Mouse (Mus musculus) hindbrain, embryonic 16.5 days (tissue): ENCODE measurements around the gene Dcaf15. TPM values are rescaled to one million over a fixed set of nuclear protein-coding genes. Genes with fewer than 3 reads are reported as not detected.

Source experiments
- ATAC-seq: fragments of 200-750 bp; cut with Nextera tagmentation; 2 replicates; pipeline ENCODE4 v1.8.0; 2017; ENCODE audit warnings: moderate TSS enrichment, moderate library complexity
- H3K27ac ChIP-seq: fragments of 300-500 bp; sonication (generic); 2 replicates; pipeline ENCODE4 v1.5.1; 2014; ENCODE audit warnings: low read depth, mild to moderate bottlenecking, control low read depth, low read length, moderate library complexity
- H3K27me3 ChIP-seq: fragments of 300-500 bp; sonication (generic); replicated peaks from 2 replicates; pipeline ENCODE4 v1.6.1; 2014; ENCODE audit warnings: low read length; ENCODE audit not compliant: control insufficient read depth, insufficient read depth
- H3K36me3 ChIP-seq: fragments of 300-500 bp; sonication (generic); 2 replicates; pipeline ENCODE4 v1.6.1; 2014; ENCODE audit warnings: mild to moderate bottlenecking, low read length, moderate library complexity, mixed read lengths; ENCODE audit not compliant: control insufficient read depth, insufficient read depth
- H3K4me1 ChIP-seq: fragments of 300-500 bp; sonication (generic); 2 replicates; pipeline ENCODE4 v1.6.1; 2014; ENCODE audit warnings: low read depth, low read length; ENCODE audit not compliant: control insufficient read depth, insufficient read depth
- H3K4me2 ChIP-seq: fragments of 300-500 bp; sonication (generic); 2 replicates; pipeline ENCODE4 v1.6.1; 2014; ENCODE audit warnings: mild to moderate bottlenecking, low read length, control low read depth, moderate library complexity
- H3K4me3 ChIP-seq: fragments of 300-500 bp; sonication (generic); 2 replicates; pipeline ENCODE4 v1.5.1; 2014; ENCODE audit warnings: mild to moderate bottlenecking, low read length, control low read depth, moderate library complexity
- H3K9ac ChIP-seq: fragments of 300-500 bp; sonication (generic); 2 replicates; pipeline ENCODE4 v1.6.1; 2014; ENCODE audit warnings: low read depth, mild to moderate bottlenecking, control low read depth, low read length, moderate library complexity
- H3K9me3 ChIP-seq: fragments of 300-500 bp; sonication (generic); 2 replicates; pipeline ENCODE4 v1.6.1; 2014; ENCODE audit warnings: mild to moderate bottlenecking, low read length, moderate library complexity; ENCODE audit not compliant: control insufficient read depth
- whole genome bisulfite sequencing: fragments of 180-500 bp; shearing (Covaris S2); extraction: QIAGEN DNeasy Blood & Tissue Kit; methylation state at CpG from one replicate; pipeline ENCODE4 v1.1.7; 2014; 5-methylcytosine and 5-hydroxymethylcytosine counted together
- polyA plus RNA-seq: library from polyadenylated mRNA; unstranded; fragments of >200 nt; fragmentation: Nextera tagmentation; extraction: Ambion mirVana; gene quantifications from 2 replicates; pipeline ENCODE4 v1.2.1, GENCODE M21; 2015

Gene Dcaf15
- polyA plus RNA-seq, 1 experiment from 2014 or later = 21.5 TPM

DNA sequence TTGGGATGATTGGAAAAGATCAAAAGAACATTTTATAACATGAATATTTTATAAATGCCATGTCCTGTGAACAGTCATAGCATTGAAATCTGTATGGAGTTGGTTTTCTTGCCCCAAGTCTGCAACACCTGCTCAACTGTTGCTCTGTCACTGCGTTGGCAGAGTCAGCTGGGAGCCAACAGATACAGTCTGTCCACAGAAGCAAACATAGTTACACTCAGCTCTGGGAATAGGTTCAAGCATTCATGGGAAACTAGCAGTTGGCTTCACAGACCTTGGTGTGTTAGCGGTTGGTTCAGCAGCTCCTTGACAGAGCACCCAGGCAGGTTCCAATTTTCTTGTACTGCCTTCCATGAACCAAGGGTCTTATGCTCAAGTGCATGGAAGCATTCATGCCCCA lies 33.9 kb downstream of the Dcaf15 start:
- 56% methylated on average over 2 of the region's 2 CpGs for WGBS

DNA sequence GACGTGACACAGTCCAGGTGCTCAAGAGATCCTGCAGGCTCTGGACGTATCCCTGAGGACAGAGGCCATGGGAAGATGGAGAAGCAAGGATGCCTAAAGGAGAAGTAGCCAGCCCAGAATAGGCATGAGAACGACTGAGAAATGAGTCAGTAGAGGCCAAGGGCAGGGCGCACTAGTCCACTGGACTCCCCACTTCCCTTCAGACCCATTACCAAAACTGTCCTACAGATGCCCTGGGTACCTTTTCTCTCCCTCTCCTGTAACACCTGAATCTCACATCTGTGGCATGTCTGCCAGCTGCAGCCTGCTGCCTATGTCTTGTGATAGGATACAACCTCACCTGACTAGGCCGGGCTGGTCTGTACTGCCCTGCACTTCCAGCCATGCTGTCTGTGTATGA lies 34.3 kb downstream of the Dcaf15 start:
- Histone ChIP-seq H3K27me3 (no peaks in the 10 kb centered on the region), H3K9me3 (no peaks in the 10 kb centered on the region), H3K4me3 (no peak overlapping the region), H3K4me2 (no peak overlapping the region), H3K4me1 (peaks cover 40% of the 10 kb centered on the region), H3K9ac (peak overlapping the region; percentile 14; the same call in 1 of the 2 replicates), H3K27ac (peak overlapping the region; percentile 45; the same call in 1 of the 2 replicates), H3K36me3 (no peaks in the 10 kb centered on the region)
- ATAC-seq = no peak
- 88% methylated on average over 5 of the region's 5 CpGs for WGBS

More for the DNA sequence above, 33.9 kb downstream of the Dcaf15 start:
- Histone ChIP-seq H3K27ac (no peak overlapping the region), H3K9ac (no peak overlapping the region), H3K4me2 (no peak overlapping the region), H3K9me3 (no peaks in the 10 kb centered on the region), H3K4me1 (peaks cover 40% of the 10 kb centered on the region), H3K27me3 (no peaks in the 10 kb centered on the region), H3K4me3 (no peak overlapping the region), H3K36me3 (no peaks in the 10 kb centered on the region)
- no peak for ATAC-seq

DNA sequence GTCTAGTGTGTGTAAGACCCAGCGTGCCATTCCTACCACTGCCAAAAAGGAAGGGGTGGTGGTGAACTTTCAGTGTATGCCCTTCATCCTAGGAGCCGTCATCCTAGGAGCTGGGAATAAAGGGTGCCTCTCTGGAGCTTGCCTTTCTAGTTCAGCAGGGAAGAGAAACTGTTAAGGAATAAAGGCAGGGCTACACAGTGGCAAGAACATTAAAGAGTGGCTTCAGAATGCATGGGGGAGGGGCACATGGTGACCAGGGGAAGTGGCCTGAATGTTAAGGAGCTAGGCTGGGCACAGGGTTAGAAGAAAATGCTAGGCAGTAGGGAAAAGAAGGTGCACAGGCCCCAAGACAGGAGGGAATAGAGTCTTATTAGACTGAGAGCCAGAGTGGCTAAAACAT lies 34.8 kb downstream of the Dcaf15 start:
- Histone ChIP-seq H3K9me3 (no peaks in the 10 kb centered on the region), H3K27me3 (no peaks in the 10 kb centered on the region), H3K4me2 (no peak overlapping the region), H3K9ac (peak overlapping the region; percentile 14; the same call in 1 of the 2 replicates), H3K27ac (peak overlapping the region; percentile 46), H3K4me1 (peaks cover 40% of the 10 kb centered on the region), H3K36me3 (no peaks in the 10 kb centered on the region), H3K4me3 (no peak overlapping the region)
- no peak for ATAC-seq
- WGBS = 48% methylated on average over 2 of the region's 2 CpGs

DNA sequence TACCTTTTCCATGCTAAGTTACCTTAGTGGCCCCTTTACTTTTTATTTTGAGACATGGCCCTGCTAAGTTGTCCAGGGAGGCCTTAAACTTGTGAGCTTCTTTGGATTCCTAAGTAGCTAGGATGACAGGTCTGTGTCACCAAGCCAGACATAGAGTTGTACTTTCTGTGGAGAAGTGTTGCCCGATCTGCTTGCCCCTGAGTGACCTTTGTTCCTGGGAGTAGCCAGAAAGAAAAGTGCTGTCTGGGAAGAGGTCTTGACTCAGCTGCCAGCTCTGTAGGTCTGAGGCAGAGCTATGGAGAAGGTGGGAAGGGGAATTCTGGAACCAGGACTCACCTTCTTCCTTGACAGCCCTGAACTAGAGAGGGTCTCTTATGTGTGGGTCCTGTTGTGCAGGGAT lies 35.4 kb downstream of the Dcaf15 start:
- Histone ChIP-seq H3K4me2 (no peak overlapping the region), H3K36me3 (no peaks in the 10 kb centered on the region), H3K4me1 (peaks cover 40% of the 10 kb centered on the region), H3K27ac (peak overlapping the region; percentile 46; the same call in 1 of the 2 replicates), H3K9ac (no peak overlapping the region), H3K27me3 (no peaks in the 10 kb centered on the region), H3K4me3 (no peak overlapping the region), H3K9me3 (no peaks in the 10 kb centered on the region)
- WGBS = 40% methylated on average over 1 of the region's 1 CpGs
- ATAC-seq = no peak

DNA sequence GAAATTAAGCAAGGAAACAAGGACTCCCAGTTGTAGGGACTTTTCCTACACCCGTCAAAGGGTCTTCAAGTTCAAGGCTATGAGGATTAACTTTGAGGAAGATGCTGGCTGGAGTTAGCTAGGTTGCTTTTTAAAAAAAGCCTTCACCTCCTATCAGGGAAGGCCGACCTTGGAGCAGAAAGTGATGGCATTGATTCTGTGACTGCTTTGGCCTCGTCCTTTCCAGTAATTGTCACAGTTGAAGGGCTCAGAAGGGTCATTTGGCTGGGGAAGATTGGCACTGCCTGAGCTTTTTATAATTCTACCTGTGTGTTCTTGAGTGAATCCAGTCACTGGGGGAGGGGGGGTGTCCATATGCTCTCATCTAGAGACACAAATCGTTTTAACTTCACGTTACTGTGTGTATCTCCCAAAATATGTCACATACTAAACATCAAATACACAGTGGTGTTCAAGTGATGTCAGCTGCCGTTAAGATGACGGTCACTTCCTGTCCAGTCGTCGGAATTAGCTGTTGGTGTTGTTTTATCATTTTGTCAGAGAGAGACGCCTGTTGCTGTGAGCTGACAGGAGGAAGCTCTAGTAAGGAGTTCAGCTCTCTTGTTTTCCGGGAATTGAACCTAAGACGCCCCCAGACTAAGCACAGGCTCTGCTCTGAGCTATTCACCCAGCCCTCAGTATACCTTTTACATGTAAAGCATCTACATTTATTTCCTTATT lies 36.1 kb downstream of the Dcaf15 start:
- Histone ChIP-seq H3K9ac (no peak overlapping the region), H3K4me1 (peaks cover 37% of the 10 kb centered on the region), H3K27me3 (no peaks in the 10 kb centered on the region), H3K9me3 (no peaks in the 10 kb centered on the region), H3K4me2 (peak overlapping the region; percentile 63), H3K36me3 (no peaks in the 10 kb centered on the region), H3K27ac (no peak overlapping the region), H3K4me3 (no peak overlapping the region)
- 71% methylated on average over 12 of the region's 12 CpGs for WGBS
- ATAC-seq = no peak

DNA sequence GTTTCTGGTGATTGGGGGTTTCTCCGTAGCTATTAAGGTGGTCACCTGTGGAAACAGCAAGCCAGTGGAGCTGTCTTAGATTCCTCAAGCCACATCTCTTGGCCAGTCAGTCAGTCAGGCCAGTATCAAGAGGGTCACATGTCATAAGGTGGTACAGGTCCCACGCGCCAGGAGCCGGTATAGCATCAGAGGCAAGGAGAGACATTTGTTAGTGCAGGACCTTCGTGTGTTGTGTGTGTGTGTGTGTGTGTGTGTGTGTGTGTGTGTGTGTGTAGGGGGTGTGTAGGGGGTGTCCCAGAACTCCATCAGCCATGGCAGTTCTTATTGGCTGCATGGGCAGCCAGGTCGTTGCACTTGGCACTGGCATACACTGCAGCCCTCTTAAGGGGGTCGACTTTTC lies 36.7 kb downstream of the Dcaf15 start:
- Histone ChIP-seq H3K36me3 (no peaks in the 10 kb centered on the region), H3K9ac (peak overlapping the region; percentile 94), H3K4me2 (peak overlapping the region; percentile 63), H3K9me3 (no peaks in the 10 kb centered on the region), H3K27me3 (no peaks in the 10 kb centered on the region), H3K4me3 (peak overlapping the region; percentile 94), H3K27ac (no peak overlapping the region), H3K4me1 (peaks cover 31% of the 10 kb centered on the region)
- no peak for ATAC-seq
- WGBS = 90% methylated on average over 7 of the region's 7 CpGs

DNA sequence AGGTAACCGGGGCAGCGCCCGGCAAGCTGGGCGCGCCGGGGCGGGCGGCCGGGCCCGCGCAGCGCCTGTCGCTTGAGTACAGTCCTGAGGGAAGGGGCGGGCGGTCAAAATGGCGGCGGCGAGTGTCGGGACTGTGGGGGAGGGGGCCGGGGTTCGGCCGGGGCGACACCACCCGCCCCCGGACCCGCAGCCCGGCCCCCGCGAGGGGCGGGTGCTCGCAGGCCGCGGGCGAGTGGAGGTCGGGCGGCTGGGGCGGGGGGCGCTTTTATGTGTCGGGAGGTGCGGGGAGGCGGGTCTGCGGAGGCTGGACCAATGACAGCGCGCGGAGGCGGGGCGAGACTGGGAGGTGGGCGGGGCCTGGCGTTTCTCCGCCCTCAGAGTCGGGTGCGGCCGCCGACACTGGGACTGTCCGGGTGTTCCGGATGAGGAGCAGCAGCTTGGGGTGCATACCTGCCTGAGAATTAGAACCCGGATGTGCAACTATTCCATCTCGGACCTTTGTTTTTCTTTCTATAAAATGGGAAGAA lies 37.5 kb downstream of the Dcaf15 start:
- ATAC-seq = peak; percentile 66
- H3K36me3 ChIP-seq = no peaks in the 10 kb centered on the region
- H3K9ac ChIP-seq = peak overlapping the region; percentile 94
- H3K4me2 ChIP-seq = peak overlapping the region; percentile 63
- peaks cover 29% of the 10 kb centered on the region for H3K4me1 ChIP-seq
- peak overlapping the region; percentile 94 for H3K4me3 ChIP-seq
- under 1% methylated on average over 39 of the region's 58 CpGs for WGBS
- peak overlapping the region; percentile 98 for H3K27ac ChIP-seq
- H3K9me3 ChIP-seq = no peaks in the 10 kb centered on the region
- no peaks in the 10 kb centered on the region for H3K27me3 ChIP-seq

DNA sequence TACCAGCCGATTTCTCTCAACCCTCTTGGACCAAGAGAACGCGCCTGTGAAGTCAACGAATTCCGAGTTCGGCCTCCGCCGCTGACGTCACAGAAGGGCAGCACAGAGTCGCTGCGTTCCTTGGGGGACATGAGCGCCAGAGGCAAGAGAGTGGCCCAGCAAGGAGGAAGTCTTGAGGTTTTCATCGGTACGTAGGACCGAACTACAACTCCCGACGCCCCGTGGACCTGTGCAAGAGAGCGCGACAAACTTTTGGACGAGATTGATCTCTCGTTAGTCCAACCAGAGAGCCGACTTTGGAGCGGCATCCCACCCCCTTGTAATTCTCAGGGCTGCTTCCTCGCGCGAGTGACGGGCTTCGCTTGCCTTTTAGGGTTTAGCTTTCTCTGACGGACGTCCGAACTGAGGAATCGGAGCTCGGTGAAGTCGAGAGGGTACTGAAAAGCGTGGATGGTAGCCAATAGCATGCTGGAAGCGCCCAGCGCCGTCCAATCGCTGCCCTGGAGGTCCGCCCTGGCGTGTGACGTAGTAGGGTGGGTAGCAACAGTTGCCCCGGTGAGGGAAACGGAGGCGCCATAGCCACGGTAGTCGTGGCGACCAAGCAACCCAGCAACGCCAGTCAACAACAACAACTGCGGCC lies 38.2 kb downstream of the Dcaf15 start, which contains the start of gene Rfx1:
TSS of gene Rfx1 (plus strand) at position 544 of the 640 bp plus-strand sequence.
- peak within 1 kb of the TSS; percentile 94 for H3K9ac ChIP-seq
- H3K27ac ChIP-seq = peak within 1 kb of the TSS; percentile 98
- H3K4me3 ChIP-seq = peak within 1 kb of the TSS; percentile 94
- peak; percentile 98 for ATAC-seq
- H3K36me3 ChIP-seq = no peaks in the 10 kb centered on the region
- H3K4me2 ChIP-seq = peak within 1 kb of the TSS; percentile 87
- H3K9me3 ChIP-seq = no peaks in the 10 kb centered on the region
- peaks cover 29% of the 10 kb centered on the region for H3K4me1 ChIP-seq
- no peaks in the 10 kb centered on the region for H3K27me3 ChIP-seq
- WGBS = under 1% methylated on average over 50 of the region's 51 CpGs

DNA sequence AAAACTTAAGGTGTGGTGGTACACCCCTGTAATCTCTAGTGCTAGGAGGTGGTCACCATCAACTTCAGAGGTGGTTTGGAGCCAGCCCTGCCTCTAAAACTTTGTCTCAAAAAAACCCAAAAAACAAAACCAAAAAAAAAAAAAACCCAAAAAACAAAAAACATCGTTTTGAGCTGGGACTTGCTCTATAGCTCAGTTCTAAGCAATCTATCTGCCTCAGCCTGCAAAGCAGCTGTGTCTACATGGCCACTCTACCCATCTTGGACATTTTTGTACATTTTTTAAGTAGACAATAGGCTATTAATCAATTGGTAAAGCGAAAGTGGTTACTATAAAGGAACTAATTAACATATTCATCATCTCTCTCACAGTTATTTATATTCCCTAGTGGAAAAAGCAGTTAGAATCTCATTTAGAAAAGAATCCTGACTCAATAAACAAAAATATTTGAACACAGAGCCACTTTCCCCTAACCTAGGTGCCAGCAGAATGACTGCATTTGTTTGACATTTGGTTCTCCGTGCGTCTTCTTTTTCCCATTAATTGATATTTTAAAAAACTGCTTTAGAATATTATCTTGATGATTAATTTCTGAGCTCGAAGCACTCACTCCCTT lies 39.0 kb downstream of the Dcaf15 start:
- no peak for ATAC-seq

More for the DNA sequence above, 39.0 kb downstream of the Dcaf15 start:
- Histone ChIP-seq H3K27ac (peak overlapping the region; percentile 82), H3K27me3 (no peaks in the 10 kb centered on the region), H3K36me3 (no peaks in the 10 kb centered on the region), H3K4me2 (peak overlapping the region; percentile 87), H3K4me1 (peaks cover 29% of the 10 kb centered on the region), H3K9me3 (no peaks in the 10 kb centered on the region), H3K9ac (peak overlapping the region; percentile 75), H3K4me3 (peak overlapping the region; percentile 94)
- 21% methylated on average over 5 of the region's 5 CpGs for WGBS
